Mouse (Mus musculus): Measurements from ENCODE around the gene Zswim4.

The Zswim4 gene

DNA sequence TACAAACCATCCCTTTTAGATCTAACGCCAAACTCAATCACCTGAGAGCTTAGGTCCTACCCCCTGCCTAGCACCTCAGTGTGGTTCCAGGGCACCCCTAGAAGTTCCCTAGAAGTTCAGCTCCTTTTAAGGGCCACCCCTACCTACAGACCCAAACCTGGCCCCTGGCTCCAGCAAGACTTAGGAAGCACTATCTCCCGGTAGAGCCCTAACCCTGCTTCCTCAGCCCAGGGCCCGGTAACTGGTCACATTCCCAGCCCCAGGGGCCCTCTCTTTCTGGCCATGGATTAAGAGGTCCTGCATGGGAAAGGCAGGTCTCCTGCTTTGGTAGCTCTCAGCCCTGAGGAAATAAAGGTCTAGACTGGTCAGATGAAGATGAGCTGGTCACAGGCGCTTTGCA lies 56.9 kb downstream of the Zswim4 start:
- no peak for DNase-seq

DNA sequence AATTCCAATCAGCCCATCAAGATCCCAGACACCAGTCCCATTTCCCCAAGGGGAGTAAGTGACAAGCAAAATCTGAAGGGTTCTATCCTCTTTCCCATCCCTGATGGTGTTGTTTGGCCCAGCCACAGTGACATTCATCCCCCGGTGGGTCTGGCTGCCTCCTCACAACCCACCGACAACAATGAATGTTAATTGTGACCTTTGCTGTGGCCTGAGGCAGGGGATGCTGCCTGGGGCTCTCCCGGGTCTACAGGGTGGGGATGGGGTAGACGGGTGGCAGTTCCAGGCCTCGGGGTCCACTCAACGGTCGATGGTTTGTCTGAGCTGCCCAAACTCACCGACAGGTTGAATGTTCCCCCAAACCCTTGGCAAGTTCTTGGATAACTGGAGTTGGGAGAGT lies 58.3 kb downstream of the Zswim4 start:
- DNase-seq: no peak

DNA sequence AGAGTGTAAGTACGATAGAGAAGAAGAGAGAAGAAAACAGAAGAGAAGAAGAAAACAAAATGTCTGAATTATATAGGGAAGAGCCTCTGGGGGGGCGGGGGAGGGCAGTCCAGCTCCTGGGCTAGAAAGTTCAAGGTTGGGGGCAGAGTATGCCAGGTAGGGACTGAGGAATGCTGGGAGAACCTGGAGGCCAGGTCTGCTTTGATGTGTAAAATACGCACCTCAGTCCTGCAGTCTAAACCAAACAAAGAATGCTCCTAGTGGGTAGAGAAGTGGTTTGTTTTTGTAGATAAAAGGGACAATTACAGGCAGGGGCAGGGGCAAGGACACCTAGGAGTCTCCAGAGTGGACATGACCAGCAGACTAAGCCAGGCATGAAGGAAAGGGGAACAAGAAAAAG lies 59.5 kb downstream of the Zswim4 start:
- DNase-seq: no peak

DNA sequence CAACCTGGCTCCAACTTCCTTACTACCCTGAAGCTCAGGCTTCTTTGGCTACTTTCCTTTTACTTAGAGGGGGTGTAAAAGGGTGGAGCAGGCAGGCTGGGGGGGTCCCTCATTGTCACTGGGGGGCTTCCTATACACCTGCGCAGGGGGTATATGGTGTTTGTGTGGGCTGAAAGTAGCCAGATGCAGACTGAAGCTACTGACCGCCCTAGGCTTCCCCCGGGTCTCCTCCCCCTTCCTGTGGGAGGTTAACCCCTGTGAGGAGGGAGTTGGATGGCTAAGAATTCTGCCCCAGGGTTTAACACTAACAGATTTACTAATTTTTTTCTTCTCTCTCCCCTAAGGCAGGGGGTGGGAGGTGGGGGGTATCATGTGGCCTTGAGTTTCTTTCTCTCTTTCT lies 60.3 kb downstream of the Zswim4 start:
- DNase-seq: no peak

DNA sequence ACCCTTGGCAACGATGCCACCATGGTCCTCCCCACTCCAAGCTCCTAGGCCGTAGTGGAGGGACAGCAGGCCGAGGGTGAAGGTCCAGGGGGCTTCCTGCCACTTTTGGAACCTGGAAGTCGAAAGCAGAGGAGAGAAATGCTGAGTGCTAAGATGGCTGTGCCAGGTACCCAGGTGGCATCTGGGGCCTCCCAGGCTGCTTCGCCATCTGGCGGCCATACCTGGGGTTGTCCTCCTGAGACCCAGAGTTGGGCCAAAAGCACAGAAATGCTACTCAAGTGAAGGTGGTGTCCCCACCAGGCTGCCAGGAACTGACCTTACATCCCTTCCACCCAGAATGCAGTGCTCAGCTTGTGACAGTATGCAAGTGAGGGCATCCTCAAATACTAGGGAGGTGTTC lies 63.0 kb downstream of the Zswim4 start:
- no peak for DNase-seq

DNA sequence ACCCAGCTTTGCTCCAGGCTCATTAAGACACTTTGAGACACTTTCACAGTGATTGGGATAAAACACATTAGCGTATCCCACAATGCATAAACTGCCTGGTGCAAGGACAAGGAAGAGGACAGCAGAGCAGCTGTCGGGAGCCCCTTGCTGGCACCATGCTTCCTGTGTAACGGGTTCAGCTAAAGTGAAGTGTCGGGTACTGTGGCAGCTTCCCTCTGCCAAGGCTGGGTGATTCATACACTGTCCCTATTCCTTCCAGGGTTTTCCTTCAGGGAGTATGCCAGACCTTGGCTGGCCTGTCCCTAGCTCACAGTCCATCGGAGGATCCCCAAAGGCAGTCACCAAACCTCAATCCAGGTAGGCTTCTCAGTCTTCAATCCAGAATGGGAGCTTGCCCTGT lies 66.8 kb downstream of the Zswim4 start:
- DNase-seq: no peak

DNA sequence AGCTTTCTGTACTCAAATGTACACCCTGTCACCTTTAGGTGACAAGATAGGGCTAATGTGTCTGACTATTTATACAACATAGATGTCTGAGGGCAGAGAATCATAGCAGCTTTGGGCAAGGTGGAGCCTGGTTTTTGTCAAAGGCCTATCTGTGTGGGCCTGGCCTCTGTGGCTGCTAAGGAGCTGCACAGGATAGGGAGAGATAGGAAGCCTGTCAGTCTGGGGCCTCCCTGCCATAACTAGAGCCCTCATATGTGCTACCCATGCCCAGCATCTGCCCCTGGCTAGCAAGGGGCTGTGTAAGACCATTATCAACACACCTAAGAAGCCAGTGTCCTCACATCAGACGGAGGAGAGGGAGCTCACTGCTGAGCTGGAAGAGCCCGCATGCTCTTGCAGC lies 69.2 kb downstream of the Zswim4 start:
- DNase-seq: no peak
